ENCODE assay signal across 8 mouse cellular contexts in genomic region chr1:75168472-75169464, GRCm38 (mm10). TPM values are rescaled to one million over a fixed set of nuclear protein-coding genes. Genes with fewer than 3 reads are reported as not detected.
DNase-seq lines count a peak whose midpoint lies in the region; ATAC-seq lines count a peak whose summit lies in the region.

Zfand2b (plus strand) TSS chr1:75168646.

- H3K4me3 ChIP-seq in brown adipose tissue, adult 24 weeks (ENCODE audit: insufficient read depth, low read depth, low read length): peak within 1 kb of the TSS; percentile 69
- H3K4me3 ChIP-seq in heart, embryonic 13.5 days: peak within 1 kb of the TSS; percentile 70
- H3K4me3 ChIP-seq in liver, embryonic 12.5 days: peak within 1 kb of the TSS; percentile 83
- H3K4me3 ChIP-seq in stomach, embryonic 15.5 days (replicated peaks): peak within 1 kb of the TSS; percentile 77

- peak within 1 kb of the TSS; percentile 70 for H3K27ac ChIP-seq in brown adipose tissue, adult 24 weeks (replicated peaks; ENCODE audit: low read depth, low read length)
- peak within 1 kb of the TSS; percentile 87 for H3K27ac ChIP-seq in heart, embryonic 13.5 days (replicated peaks)
- peak within 1 kb of the TSS; percentile 97 for H3K27ac ChIP-seq in liver, embryonic 12.5 days
- H3K27ac ChIP-seq in stomach, embryonic 15.5 days: peak within 1 kb of the TSS; percentile 86

- 1% methylated on average over 59 of the region's 59 CpGs for WGBS in heart, embryonic 13.5 days
- 1% methylated on average over 53 of the region's 59 CpGs for WGBS in liver, embryonic 12.5 days (ENCODE audit: insufficient replicate concordance)
- 1% methylated on average over 59 of the region's 59 CpGs for WGBS in stomach, embryonic 15.5 days

- DNase-seq in CD4-positive, CD25-positive, alpha-beta regulatory T cell, adult 2 months (ENCODE audit: low read depth, low spot score): peak; percentile 98
- peak; percentile 72 for DNase-seq in fat pad, adult 2 months (ENCODE audit: extremely low read depth, low read depth, low spot score)
- DNase-seq in kidney, postnatal 10 days: peak; percentile 98
- DNase-seq in natural killer cell, adult 2 months (ENCODE audit: low spot score in 2 of 2): peak; percentile 97

- H3K27me3 ChIP-seq in heart, embryonic 13.5 days (replicated peaks): no peaks in the 10 kb centered on the region
- H3K27me3 ChIP-seq in liver, embryonic 12.5 days (replicated peaks): no peaks in the 10 kb centered on the region
- H3K27me3 ChIP-seq in stomach, embryonic 15.5 days (replicated peaks): no peaks in the 10 kb centered on the region

- H3K9ac ChIP-seq in heart, embryonic 13.5 days: peak within 1 kb of the TSS; percentile 86
- peak within 1 kb of the TSS; percentile 87 for H3K9ac ChIP-seq in liver, embryonic 12.5 days
- peak within 1 kb of the TSS; percentile 63 for H3K9ac ChIP-seq in stomach, embryonic 15.5 days

- H3K4me1 ChIP-seq in brown adipose tissue, adult 24 weeks (ENCODE audit: control insufficient read depth, insufficient read depth, insufficient read length, low read length): no peaks in the 10 kb centered on the region
- H3K4me1 ChIP-seq in heart, embryonic 13.5 days: peaks cover 15% of the 10 kb centered on the region
- peaks cover 33% of the 10 kb centered on the region for H3K4me1 ChIP-seq in liver, embryonic 12.5 days
- H3K4me1 ChIP-seq in stomach, embryonic 15.5 days: peaks cover 16% of the 10 kb centered on the region

- H3K9me3 ChIP-seq in heart, embryonic 13.5 days: no peaks in the 10 kb centered on the region
- no peaks in the 10 kb centered on the region for H3K9me3 ChIP-seq in liver, embryonic 12.5 days (replicated peaks)
- H3K9me3 ChIP-seq in stomach, embryonic 15.5 days: no peaks in the 10 kb centered on the region

- peak within 1 kb of the TSS; percentile 83 for H3K4me2 ChIP-seq in heart, embryonic 13.5 days
- H3K4me2 ChIP-seq in liver, embryonic 12.5 days: peak within 1 kb of the TSS; percentile 82
- peak within 1 kb of the TSS; percentile 80 for H3K4me2 ChIP-seq in stomach, embryonic 15.5 days

- ATAC-seq in heart, embryonic 13.5 days (ENCODE audit: extremely low read depth, insufficient number of reproducible peaks, low FRiP score, low TSS enrichment): peak; percentile 98
- ATAC-seq in liver, embryonic 12.5 days: peak; percentile 96
- peak; percentile 98 for ATAC-seq in stomach, embryonic 15.5 days (ENCODE audit: insufficient read depth, low FRiP score, low read depth)

- peaks cover 42% of the 10 kb centered on the region for H3K36me3 ChIP-seq in heart, embryonic 13.5 days
- peaks cover 43% of the 10 kb centered on the region for H3K36me3 ChIP-seq in liver, embryonic 12.5 days
- H3K36me3 ChIP-seq in stomach, embryonic 15.5 days: peaks cover 23% of the 10 kb centered on the region

RNA-seq across cellular contexts. Expression of gene Zfand2b, which starts in this region (rescaled TPM):
- polyA plus RNA-seq in brown adipose tissue, adult 24 weeks (2012; ENCODE audit: insufficient read depth, insufficient read length, missing spikeins): 15.2 and 21.5 TPM in 2 replicates
- polyA plus RNA-seq in heart, embryonic 13.5 days (2015; fragmentation: Nextera tagmentation; extraction: Ambion mirVana): 27.2 and 31.7 TPM in 2 replicates
- 43.5 and 46.3 TPM in 2 replicates for polyA plus RNA-seq in liver, embryonic 12.5 days (2016; fragmentation: Nextera tagmentation; extraction: Ambion mirVana)
- 41.0 and 41.2 TPM in 2 replicates for polyA plus RNA-seq in stomach, embryonic 15.5 days (2015; fragmentation: Nextera tagmentation; extraction: Ambion mirVana)

Comparison
In these comparisons a context has a peak if more than half of its experiments do, and no peak if none do; other contexts are left out.
1. Peak in every context shown above with its lines: DNase-seq, ATAC-seq, H3K4me3 ChIP-seq and H3K27ac ChIP-seq.